Mouse (Mus musculus) liver (tissue): ENCODE measurements around the gene Cd4.
"Not testable (repeated sequence)": the region's sequence is repeated elsewhere in the genome, so short reads cannot be mapped to it uniquely, and the experiment has no call there.

Experiments used
- DNase-seq: peaks from one replicate; pipeline ENCODE4 v3.0.0-alpha.2; 2020; ENCODE audit warnings: mixed read lengths

Gene Cd4

GRCm38 (mm10) chr6:124840241-124841167 lies 47.5 kb downstream of the Cd4 start, which contains the start of gene Gnb3:
Gene Gnb3 (minus strand): TSS chr6:124840275.
- DNase-seq: no peak

GRCm38 (mm10) chr6:124839805-124840204 lies 48.2 kb downstream of the Cd4 start:
- DNase-seq: no peak

DNA sequence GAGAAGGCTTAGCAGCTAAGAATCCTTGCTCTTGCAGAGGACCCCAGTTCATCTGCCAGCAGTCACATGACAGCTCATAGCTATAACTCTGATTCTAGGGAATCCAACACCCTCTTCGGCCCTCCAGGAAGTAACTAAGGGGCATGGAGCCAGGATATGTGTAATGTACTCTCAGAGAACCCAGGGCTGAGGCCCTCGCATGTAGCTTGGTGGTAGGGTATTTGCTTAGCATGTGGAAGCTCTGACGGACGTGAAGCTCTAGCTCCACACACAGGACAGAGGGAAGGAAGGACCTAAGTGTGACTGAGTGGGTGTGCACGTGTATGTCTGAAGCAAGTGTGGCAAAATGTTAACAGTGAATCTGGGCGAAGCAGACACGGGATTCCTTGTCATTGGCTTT lies 51.6 kb downstream of the Cd4 start:
- DNase-seq: no peak

- no peak for DNase-seq
These were observed 52.5 kb downstream of the Cd4 start for GRCm38 (mm10) chr6:124835531-124835930.

DNA sequence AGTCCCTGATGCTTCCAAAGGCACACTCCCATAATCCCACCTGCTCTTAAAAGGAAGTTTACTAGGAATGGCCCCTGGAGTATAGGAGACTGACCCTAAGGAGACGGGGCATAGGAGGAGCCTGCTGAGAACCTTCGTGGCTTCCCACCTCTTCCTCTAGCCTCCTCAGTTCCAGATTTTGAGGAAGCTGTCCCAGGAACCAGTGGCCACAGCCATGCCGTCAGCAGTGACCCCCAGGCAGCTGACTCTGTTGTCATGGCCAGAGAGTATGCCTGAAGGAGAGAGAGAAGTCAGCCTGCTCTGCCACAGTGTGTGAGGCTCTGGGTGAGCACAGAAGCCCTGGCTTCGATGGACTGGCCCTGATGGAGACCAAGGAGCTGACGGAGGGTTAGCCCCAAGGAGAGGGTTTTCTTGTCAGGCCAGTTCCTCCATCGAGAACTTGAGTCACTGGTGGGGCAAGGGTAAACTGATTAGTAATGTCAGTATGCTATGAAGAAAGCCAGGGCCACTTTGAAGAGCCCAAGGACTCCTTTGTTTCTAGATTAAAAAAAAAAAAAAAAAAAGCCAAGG lies 53.4 kb downstream of the Cd4 start:
- no peak for DNase-seq

DNA sequence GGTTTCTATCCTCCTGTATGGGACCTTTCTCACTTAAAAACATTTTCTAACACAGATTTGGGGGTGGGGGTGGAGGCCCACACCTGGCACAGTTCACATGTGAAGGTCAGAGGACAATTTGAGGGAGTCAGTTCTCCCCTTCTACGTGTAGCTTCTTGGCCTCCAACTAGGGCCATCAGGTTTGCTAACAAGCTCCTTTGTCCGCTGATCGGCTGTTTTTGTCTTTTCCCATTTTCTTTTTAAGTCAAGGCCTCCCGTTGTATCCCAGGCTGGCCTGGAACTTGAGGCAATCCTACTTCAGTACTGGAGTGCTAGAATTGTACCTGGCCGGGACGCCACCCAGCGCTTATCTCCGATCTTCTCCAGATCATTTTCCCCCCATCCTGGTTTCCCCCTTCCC lies 56.4 kb downstream of the Cd4 start:
- DNase-seq: no peak

DNA sequence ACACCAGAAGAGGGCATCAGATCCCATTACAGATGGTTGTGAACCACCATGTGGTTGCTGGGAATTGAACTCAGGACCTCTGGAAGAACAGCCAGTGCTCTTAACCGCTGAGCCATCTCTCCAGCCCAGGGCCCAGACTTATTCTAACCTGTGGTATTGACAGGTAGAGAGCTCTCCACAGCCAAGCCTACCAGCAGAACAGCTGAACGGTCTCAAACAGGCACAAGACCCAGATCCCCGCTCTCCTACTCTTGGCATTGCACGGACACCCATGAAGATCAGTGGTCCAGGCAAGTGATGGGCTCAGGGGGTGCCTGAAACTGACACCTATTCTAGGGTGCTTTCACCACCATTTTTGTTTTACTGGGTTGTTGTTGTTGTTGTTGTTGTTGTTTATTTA lies 56.8 kb downstream of the Cd4 start:
- not testable (repeated sequence) for DNase-seq

GRCm38 (mm10) chr6:124829799-124830700 lies 58.0 kb downstream of the Cd4 start:
- DNase-seq: peak; percentile 95

DNA sequence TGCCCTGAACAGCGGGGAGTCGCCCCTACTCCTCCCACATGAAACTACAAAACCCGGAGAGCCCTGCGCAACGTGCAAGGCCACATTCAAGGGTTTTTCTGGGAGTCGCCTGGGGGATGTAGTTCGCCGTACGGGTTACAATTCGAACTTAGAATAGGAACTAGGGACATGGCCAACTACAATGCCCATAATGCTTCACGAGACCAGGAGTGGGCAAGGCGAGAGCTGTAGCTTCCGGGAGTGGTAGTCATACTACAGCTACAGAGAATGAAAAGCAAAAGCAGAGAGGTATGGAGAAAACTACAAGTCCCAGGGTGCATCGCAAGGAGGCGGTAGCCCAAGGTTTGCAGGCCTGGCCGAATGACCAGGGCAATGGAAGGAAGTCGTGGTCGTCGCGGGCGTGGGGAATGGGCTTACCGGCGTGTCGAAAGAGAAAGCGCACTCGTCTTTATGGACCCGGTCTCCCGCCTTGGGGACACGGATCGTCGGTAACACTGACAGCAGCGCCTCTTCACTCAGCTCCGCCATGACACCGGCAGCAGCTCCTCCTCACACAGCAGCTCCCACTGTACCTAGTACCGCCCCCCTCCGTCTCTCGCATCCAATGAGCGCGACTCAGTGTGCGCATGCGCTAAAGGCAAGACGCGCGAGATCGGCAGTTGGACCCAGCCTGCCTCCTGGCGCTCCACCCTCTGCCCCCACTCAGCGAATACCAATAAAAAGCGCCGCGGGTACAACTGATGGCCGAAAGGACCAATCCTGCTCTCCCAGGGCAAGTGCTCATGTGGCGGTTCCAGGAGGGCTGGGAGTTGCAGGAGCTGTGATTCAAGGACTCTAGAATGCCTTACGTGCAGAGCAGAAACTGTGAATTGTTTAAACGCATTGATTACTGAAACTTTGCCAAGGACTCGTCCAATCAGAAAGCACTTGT lies 58.9 kb downstream of the Cd4 start, which contains the start of the genes Usp5 and Cdca3:
Gene Usp5, minus strand, starts transcription at position 617 of the 931 bp plus-strand sequence.
Gene Cdca3, plus strand, starts transcription at position 680 of the 931 bp plus-strand sequence.
- peak; percentile 99 for DNase-seq

DNA sequence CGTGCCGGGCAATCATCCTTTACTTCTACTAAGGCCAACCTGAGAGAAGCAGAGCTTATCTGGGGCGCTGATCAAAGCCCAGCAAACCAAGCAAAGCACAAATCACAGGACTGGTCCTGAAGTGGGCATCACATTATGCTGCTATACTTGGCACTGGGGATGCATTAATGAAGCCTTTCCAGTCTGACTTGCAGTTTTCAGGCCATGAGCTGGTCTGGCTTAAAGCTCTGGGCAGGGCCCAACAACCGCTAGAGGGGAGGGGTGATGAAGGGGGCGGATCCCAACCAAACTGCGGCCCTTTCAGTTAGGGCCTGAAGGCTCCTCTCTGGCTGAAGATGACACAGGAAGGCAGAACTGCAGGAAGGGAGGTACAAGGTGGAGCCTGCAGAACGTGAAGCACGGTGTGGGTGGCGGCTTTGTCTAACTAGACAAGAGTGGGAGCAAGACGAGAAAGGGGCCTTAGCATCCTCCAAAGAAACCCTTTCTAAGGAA lies 59.9 kb downstream of the Cd4 start:
- DNase-seq: peak; percentile 69

GRCm38 (mm10) chr6:124822049-124822448 lies 66.0 kb downstream of the Cd4 start:
- DNase-seq: no peak

GRCm38 (mm10) chr6:124820891-124821290 lies 67.1 kb downstream of the Cd4 start:
- DNase-seq: no peak

GRCm38 (mm10) chr6:124817971-124818370 lies 70.0 kb downstream of the Cd4 start:
- DNase-seq: no peak

- no peak for DNase-seq
These were observed 70.5 kb downstream of the Cd4 start for GRCm38 (mm10) chr6:124817563-124817962.

GRCm38 (mm10) chr6:124817125-124817524 lies 70.9 kb downstream of the Cd4 start:
- no peak for DNase-seq

- no peak for DNase-seq
These were observed 71.4 kb downstream of the Cd4 start for GRCm38 (mm10) chr6:124816611-124817010.

- DNase-seq: peak; percentile 3
These were observed 72.9 kb downstream of the Cd4 start for GRCm38 (mm10) chr6:124814858-124815774.
